Mouse (Mus musculus) erythroblast, embryonic 14.5 days (primary cell): ENCODE results near the gene Itih2.

Experiments used
- GATA1 ChIP-seq: IDR thresholded peaks from 2 replicates; pipeline ENCODE4 v1.6.1; 2012; ENCODE audit warnings: low read length, inconsistent platforms, mixed read lengths
- TAL1 ChIP-seq: IDR thresholded peaks from 3 replicates; pipeline ENCODE4 v1.6.1; 2012; ENCODE audit warnings: low read length, inconsistent platforms, mixed read lengths

DNA sequence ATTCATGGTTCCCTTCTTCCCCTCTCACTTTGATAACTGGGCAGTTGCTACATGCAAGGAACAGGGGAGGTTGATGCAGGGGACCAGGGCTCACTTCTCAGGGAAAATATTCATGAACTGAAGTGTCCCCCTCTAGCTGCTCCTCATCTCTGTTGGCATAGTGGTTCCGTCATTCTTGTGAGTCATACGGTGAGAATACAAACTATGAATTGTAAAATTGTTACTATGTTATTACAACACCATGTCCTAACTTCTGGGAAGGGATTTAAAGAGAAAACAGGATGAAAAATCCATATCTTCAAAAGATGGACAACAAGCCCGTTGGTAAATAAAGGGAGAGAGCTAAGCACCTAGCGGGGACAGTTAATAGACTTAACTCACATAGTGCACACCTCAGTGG, at the start of gene Itih2:
- no peak for TF ChIP-seq GATA1
- TF ChIP-seq TAL1: no peak
